Mouse (Mus musculus): ENCODE data around the gene B3galt2.

DNA sequence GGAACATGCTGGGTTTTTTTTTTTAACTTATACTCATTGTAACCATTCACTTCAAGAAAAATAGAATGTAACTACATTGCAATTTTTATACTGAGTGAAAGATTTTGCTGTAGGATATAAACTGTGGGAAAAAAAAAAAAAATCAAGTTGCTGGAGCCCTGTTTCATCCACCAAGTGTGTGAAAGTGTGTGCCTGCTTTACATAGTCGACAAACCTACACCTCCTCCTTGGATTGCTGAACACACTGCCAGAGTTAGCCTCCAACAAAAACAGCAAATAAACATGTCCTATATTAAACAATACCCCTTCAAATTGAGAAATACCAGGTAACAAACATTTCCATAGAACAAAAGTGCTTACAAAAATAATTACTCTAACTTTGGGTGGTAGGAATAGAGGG lies 8.1 kb upstream of the B3galt2 start:
- TF ChIP-seq CTCF (IDR thresholded peaks at IDR 0.05; ENCODE audit: borderline replicate concordance, extremely low read depth, insufficient read depth, insufficient read length): no peak
- no peak for TF ChIP-seq POLR2A (IDR thresholded peaks at IDR 0.05; ENCODE audit: borderline replicate concordance, extremely low read depth, insufficient read depth, insufficient read length, poor library complexity, severe bottlenecking)
